Mouse (Mus musculus) urinary bladder, postnatal 25 days (tissue): ENCODE measurements at regions not wholly inside any gene's neighbourhood (a gene's known extent, or its start where the extent isn't known, plus 50 kb on each side); places are given as distances from the start of the nearest gene placed in this dataset.

Source experiments
- DNase-seq: peaks from one replicate; pipeline ENCODE4 v3.0.0; 2022; ENCODE audit warnings: low spot score

DNA sequence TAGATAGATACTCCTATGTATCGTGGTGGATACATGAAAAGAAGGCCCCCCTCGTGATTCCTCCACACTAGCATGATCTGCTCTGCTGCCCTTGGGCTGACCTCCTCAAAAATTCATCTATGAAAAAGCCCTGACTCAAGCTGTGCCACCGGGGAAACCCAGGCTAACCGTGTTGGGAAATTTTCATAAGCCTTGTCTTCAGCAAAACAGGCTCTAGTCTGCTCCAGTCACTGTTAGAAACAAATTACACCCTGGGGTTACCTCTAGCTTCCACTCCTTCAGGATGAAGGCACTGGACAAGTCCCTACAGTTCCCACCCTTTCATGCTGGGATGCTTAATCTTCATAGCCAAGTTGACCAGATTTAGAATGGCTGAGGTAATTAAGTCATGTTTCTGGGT is 315.0 kb upstream of the Nrp1 start:
- no peak for DNase-seq

DNA sequence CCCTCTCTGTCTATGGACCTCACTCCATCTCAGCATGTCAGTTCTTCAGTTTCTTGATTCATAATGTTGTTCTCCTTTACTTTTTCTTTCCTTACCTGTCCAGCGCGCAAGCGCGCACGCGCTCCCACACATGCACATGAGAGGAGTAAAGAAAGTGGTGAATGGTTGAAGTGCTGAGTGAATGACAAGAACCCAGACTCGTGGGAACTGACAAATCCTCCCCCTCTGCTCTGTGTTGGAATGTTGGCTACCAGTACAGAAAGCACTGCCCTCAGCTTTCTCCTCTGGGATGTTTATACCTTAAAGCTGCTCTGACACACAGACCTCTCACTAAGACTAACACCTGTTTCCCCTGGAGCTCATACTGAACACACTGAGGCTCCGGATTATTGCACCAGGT is 302.2 kb upstream of the Nrp1 start:
- DNase-seq, result no peak

GRCm38 (mm10) chr8:128057845-128058244 is 300.6 kb upstream of the Nrp1 start:
- DNase-seq, result no peak

DNA sequence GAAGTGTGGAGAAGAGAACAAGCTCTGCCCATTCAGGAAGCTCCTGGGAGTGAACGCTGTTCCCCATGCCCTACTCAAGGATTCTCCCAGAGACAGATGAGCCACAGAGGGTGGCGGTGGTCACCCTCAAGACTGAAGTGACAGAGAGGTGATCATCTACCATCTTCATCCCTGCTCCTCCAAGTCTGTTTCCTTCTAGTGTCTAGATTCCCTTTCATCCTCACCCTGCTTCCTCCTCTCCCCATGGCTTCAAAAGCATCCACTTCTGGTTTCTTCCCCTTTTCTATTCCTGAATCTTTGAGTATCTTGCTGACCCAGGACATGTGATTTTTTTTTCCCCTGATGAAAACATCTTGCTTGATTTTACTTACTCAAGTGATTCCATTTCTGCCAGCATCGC is 298.6 kb upstream of the Nrp1 start:
- DNase-seq, result no peak

DNA sequence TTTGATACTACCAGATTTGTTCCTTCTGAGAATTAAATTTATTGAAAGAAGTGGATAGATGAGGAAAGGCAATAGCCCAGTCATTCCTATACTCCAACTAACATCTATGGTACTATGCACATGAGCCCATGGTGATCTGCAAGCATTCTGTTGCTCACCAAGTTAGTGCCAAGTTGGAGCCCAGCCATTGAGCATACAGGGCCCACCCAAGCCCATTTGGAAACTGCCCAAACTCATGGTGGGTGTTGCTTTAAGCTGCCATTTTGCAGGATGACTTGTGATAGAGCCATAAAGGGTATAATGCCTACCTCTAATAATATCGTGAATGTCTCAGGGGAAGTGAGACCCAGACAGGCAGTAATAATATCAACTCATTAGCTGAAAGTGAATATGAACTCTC is 294.2 kb upstream of the Nrp1 start:
- no peak for DNase-seq

DNA sequence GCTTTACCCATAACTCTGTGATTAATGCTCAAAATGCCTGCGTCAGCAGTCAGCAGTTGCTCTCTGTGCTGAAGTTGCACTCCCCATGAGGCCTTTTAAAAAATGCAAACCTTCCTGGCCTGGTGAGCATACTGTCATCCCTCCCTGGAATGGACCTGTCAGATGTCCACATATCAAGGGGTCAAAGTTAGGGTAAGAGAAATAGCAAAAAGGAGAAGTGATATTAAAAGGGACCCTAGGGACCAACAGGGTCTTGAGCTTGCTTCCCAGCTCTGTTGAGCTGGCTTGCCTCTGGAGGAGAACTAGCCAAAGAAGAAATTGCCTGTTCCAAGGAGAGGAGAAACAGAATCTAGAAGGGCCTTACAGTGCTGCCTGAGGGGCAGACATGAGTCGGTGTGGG is 293.3 kb upstream of the Nrp1 start:
- no peak for DNase-seq

GRCm38 (mm10) chr8:128065964-128066680 is 292.3 kb upstream of the Nrp1 start:
- DNase-seq, result no peak

DNA sequence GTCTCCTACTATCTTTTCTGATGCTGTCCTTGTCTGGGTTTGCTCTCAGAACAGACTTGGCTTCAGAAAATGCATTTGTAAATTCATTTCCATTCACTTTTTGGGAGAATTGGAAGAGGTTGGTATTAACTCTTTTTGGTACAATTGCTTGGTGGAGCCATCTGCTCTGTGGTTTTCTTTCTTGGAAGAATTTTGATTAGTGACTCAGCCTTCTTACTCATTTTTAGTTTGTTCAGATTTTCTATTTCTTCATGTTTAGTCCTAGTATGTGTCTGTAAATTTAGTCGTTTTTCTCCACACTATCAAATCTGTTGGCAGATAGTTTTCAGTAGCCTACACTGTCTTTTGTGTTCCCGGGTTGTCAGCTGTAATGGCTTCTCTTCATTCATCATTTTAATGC is 288.7 kb upstream of the Nrp1 start:
- no peak for DNase-seq

DNA sequence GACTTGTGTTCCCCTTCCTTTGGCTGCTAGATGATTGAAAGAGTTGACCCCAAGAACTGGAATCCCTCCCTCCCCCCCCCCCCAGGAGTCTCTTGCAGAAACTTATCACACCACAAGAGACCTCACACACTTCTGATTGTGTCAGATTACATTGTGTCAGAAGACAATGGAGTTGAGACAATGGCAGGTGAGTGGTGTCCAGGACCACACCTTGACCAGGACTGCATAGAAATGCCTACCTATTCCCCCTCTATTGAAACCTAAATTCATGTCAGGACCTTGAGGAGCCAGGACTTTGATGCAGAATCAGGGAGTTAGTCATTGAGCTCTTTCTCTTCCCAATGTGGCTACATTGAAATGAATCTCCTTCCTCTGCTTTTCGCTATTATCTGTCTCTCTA is 282.8 kb upstream of the Nrp1 start:
- DNase-seq, result no peak

- DNase-seq, result no peak
Observed at GRCm38 (mm10) chr8:128076226-128076625, 282.2 kb upstream of the Nrp1 start.

DNA sequence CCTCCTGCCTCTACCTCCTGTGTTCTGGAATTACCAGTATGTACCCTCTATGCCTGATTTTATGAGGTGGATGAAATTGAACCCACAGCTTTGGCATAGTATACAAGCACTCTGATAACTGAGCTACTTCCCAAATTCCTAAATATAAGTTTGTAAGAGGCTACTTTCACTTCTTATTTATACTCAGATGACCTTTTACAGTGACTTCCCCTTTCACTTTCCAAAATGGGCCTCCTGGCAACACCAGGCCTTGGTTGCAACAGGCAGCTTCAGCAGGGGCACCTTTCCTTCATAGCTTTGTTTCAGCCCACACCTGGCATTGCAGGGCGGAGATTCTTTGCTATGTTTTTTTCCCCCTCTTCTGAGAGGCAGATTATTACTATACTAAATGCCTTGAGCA is 279.7 kb upstream of the Nrp1 start:
- DNase-seq, result no peak

DNA sequence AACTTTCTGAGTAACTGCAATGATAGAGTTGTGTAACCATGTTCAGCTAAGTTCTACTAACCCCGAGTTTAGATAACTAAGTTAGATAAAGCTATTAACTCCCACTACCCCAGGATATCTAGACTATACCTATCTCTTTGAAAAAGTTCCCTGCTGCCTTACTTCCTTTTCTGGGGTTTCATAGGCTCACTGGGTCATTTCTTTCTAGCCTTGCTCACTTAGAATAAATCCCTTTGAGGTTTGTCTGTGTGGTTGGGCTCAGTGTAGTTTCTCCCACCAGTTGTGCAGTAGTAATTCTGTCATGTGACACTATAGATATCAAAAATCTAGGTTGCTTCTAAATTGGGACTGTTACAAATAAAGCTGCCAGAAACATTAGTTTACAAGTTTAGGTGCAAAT is 272.6 kb upstream of the Nrp1 start:
- DNase-seq, result no peak

DNA sequence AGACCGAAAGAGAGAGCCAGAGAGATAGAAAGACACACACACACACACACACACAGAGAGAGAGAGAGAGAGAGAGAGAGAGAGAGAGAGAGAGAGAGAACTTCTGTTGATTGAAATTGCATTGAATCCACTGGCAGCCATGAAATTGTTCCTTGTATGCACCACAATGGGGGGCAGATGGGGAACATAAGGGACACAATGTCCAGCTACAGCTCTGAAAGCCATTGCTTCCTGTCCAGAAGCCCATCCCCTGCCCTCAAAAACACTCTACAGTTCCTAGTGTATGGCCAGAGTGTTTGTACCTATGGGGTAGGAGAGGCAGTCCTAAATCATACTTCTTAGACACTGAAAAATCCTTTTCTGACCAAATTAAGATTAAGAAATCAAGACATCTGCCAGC is 270.9 kb upstream of the Nrp1 start:
- DNase-seq, result no peak

- DNase-seq, result peak; percentile 5
Observed at GRCm38 (mm10) chr8:128092826-128093225, 265.6 kb upstream of the Nrp1 start.

- DNase-seq, result no peak
Observed at GRCm38 (mm10) chr8:128095451-128095850, 263.0 kb upstream of the Nrp1 start.

DNA sequence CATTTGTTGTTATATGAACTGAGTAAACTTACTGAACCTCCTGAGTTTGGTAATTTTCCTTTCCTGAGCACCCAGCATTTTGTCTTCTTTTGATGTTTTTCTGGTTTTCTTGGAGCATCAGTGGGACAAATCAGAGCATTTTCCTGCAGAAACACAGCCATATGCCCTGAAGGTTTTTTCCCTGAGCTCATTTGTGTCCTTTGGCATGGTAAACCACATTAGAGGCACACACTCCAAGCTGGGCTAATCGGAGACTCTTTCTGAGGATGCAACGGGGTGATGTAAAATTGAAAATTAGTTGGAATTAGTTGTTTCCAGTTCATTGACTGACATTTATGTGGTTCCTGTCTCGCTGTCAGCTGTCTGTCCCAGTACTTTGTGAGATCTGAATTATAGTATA is 260.8 kb upstream of the Nrp1 start:
- DNase-seq, result no peak

DNA sequence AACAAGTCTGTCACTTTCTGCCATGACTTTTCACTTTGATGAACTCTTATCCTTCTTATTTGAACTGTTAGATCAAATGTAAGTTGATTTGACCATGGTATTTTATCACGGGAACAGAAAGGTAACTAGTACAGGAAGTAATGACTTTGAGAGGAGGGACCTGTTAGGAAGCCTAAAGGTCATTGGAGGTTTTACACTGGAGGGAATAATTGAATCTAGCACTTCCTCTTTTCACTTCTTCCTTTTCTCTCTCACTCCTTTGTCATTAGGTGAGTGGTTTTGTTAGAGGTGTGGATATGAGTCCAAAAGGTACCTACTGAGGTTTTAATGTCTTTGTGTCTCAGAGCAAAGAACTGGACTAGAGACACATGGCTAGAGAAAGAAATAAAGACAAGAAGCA is 255.0 kb upstream of the Nrp1 start:
- no peak for DNase-seq

DNA sequence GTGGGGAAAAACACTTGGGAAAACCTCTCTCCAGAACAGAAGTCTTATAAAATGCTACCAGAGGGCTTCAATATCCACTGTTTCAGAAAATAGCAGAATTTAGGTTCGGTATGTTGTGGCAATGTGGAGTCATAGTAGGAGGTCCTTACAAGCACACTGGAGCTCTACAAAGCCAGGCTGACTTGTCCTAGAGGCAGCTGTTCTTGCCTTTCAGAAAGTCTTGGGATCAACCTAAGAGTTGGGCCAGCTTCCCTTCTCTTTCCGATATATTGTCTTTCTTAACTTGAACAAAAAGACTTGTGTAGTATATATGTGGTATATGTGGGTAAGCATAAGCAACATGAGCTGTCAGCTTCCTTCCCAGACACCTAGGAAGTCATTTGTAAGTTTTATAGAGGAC is 251.8 kb upstream of the Nrp1 start:
- no peak for DNase-seq

GRCm38 (mm10) chr8:128107041-128107440 is 251.4 kb upstream of the Nrp1 start:
- DNase-seq, result no peak

- DNase-seq, result no peak
Observed at GRCm38 (mm10) chr8:128109036-128109435, 249.4 kb upstream of the Nrp1 start.

DNA sequence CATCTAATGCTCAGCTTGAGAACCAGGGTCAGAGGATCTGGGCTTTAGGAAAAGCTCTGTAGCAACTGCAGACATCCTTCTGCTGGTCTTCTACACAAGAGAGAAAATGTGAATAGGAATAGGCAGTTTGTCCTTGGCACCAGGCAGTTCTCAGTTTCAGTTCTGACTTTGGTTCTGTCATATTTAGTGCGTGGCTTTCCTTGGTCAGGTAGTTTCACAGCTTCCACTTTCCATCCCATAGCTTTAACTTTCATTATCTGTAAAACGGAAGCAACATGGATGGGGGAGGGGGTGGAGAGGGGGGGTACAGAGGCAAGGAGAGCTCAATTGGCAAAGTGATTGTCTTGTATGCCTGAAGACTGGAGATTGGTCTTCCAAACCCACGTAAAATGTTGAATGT is 247.3 kb upstream of the Nrp1 start:
- no peak for DNase-seq

DNA sequence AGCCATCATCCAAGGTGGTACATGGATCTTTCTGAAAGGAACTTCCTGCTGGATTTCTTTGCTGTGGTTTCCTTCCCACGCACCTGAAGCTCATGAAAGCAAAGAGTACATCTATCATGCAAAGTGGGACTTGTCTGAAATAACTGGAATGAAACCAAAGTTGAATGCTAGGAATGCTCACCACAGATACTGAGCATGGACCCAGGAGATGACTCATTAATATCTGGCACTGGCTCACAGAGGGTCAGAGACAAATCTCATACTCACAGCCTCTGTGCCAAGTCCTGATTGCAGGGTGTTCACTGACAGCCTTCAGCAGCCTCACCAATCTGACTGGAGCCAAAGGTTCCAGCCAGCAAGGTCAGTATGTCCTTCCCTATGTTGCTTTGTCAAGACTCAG is 245.3 kb upstream of the Nrp1 start:
- DNase-seq, result peak; percentile 5

DNA sequence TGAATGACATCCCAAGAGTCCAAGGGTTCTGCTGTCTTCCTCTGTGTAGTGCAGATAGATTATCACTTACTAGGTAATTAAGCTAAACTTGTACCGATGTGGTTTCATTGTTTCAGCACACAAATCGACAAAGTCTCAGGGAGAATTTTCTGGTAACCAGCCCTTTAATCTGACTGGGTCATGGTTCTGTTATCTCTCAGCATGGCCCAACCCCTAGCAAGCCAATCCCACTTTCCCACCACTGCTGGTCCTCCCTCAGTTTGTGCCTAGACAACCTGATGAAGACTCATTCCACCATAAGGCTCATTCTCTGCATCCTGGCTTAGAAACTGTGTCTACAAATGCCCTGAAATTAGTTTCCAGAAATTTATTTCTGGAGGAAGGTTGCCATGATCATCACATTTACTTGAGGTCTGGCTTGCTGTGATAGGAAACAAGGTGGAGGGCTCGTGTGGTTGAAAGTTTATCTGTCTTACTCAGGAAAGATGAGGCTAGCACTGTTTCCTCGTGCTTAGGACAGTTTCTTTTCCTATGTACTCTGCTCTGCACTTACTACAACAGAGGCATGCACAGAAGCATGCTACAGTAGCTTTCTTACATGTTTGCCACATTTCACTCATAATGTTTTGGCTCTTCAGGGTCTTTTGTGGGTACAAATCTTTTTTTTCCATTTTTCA is 217.0 kb upstream of the Nrp1 start:
- no peak for DNase-seq

DNA sequence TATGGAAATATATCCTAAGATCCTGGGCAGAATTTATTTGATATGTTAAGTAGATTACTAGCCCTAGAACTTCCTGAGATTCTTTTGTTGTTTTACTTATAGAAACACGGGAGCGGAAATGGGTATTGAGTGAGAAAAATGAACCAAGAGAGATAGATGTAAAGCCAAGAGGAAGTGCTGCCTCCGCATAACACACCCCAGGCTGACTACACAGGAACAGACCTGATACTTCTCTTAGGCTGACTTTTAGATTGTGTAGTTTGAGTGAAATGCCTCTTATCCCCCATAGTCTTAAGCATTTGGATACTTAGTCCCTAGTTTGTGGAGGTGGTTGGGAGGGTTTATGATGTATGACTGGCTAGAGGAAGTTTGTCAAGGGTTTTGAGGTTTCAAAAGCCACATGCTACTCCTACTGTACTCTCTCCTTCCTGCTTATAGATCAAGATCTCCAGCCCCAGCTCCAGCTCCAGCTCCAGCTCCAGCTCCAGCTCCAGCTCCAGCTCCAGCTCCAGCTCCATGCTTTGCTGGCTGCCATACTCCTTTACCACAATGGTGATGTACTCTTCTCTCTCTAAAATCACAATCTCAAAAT is 210.0 kb upstream of the Nrp1 start:
- DNase-seq, result no peak
